9 mouse cellular contexts compared by ENCODE assay signal in genomic region chr12:86804857-86805256, GRCm38 (mm10).
A peak's percentile ranks its signal among the peaks of the same experiment; 100 is the strongest.
DNase-seq lines count a peak whose midpoint lies in the region; ATAC-seq and TF ChIP-seq lines count a peak whose summit lies in the region.
"Had no signal": no experiment of that assay in that cellular context is flagged by ENCODE, and none has a peak within 500 bp of the region (broad histone marks: within the 10 kb centered on the region; RNA-seq: fewer than 3 reads in every experiment).

No protein-coding gene starts in this region.

- H3K4me2 ChIP-seq in lung, embryonic 16.5 days (ENCODE audit: low read depth, low read length) = no peak overlapping the region
- H3K4me2 ChIP-seq in hindbrain, postnatal 0 days (ENCODE audit: low read depth, low read length) = no peak overlapping the region
- H3K4me2 ChIP-seq in stomach, embryonic 15.5 days = no peak overlapping the region

- H3K36me3 ChIP-seq in heart, embryonic 10.5 days = no peaks in the 10 kb centered on the region
- no peaks in the 10 kb centered on the region for H3K36me3 ChIP-seq in lung, embryonic 16.5 days (ENCODE audit: control insufficient read depth, insufficient read depth, low read length)
- no peaks in the 10 kb centered on the region for H3K36me3 ChIP-seq in hindbrain, postnatal 0 days (ENCODE audit: insufficient read depth, low read length)
- no peaks in the 10 kb centered on the region for H3K36me3 ChIP-seq in stomach, embryonic 15.5 days

- 66% methylated on average over 2 of the region's 2 CpGs for WGBS in heart, embryonic 10.5 days
- 53% methylated on average over 2 of the region's 2 CpGs for WGBS in lung, embryonic 16.5 days
- 69% methylated on average over 2 of the region's 2 CpGs for WGBS in hindbrain, postnatal 0 days
- 31% methylated on average over 2 of the region's 2 CpGs for WGBS in stomach, embryonic 15.5 days

- no peak for ATAC-seq in lung, embryonic 16.5 days (ENCODE audit: low read depth)
- ATAC-seq in hindbrain, postnatal 0 days = no peak
- no peak for ATAC-seq in stomach, embryonic 15.5 days (ENCODE audit: insufficient read depth, low FRiP score, low read depth)

- no peak for TF ChIP-seq CTCF in hindbrain, postnatal 0 days (IDR thresholded peaks at IDR 0.05; ENCODE audit: low read depth)

- H3K9ac ChIP-seq in lung, embryonic 16.5 days (ENCODE audit: low read length) = no peak overlapping the region
- H3K9ac ChIP-seq in hindbrain, postnatal 0 days (replicated peaks; ENCODE audit: low read length) = no peak overlapping the region
- no peak overlapping the region for H3K9ac ChIP-seq in stomach, embryonic 15.5 days

- H3K4me1 ChIP-seq in heart, embryonic 10.5 days = peaks cover 89% of the 10 kb centered on the region
- peaks cover 71% of the 10 kb centered on the region for H3K4me1 ChIP-seq in lung, embryonic 16.5 days (replicated peaks; ENCODE audit: control insufficient read depth, insufficient read depth, low read length)
- H3K4me1 ChIP-seq in hindbrain, postnatal 0 days (ENCODE audit: insufficient read depth, low read length) = peaks cover 82% of the 10 kb centered on the region
- H3K4me1 ChIP-seq in stomach, embryonic 15.5 days = peaks cover 73% of the 10 kb centered on the region

- intact Hi-C loops in heart, postnatal 10 days (cut with DNase I) = no loop called here

- DNase-seq in heart, embryonic 10.5 days (ENCODE audit: low spot score) = no peak
- no peak for DNase-seq in heart, postnatal 10 days
- DNase-seq in lung, postnatal 25 days (ENCODE audit: low spot score) = no peak
- no peak for DNase-seq in hindbrain, postnatal 0 days (ENCODE audit: low spot score)
- no peak for DNase-seq in right cerebral cortex, adult 2 months (ENCODE audit: low spot score in 2 of 2)
- no peak for DNase-seq in natural killer cell, adult 2 months (ENCODE audit: low spot score in 2 of 2)
- DNase-seq: cerebellum, postnatal 36 days had no signal

- H3K27me3 ChIP-seq in heart, embryonic 10.5 days (ENCODE audit: insufficient read depth, poor library complexity, severe bottlenecking) = no peaks in the 10 kb centered on the region
- no peaks in the 10 kb centered on the region for H3K27me3 ChIP-seq in lung, embryonic 16.5 days (ENCODE audit: control insufficient read depth, insufficient read depth, low read depth, low read length)
- H3K27me3 ChIP-seq in hindbrain, postnatal 0 days (ENCODE audit: insufficient read depth, low read length) = no peaks in the 10 kb centered on the region
- no peaks in the 10 kb centered on the region for H3K27me3 ChIP-seq in stomach, embryonic 15.5 days (replicated peaks)

- H3K4me3 ChIP-seq in heart, embryonic 10.5 days = no peak overlapping the region
- H3K4me3 ChIP-seq in lung, embryonic 16.5 days (ENCODE audit: low read length) = no peak overlapping the region
- no peak overlapping the region for H3K4me3 ChIP-seq in hindbrain, postnatal 0 days (ENCODE audit: low read length)
- no peak overlapping the region for H3K4me3 ChIP-seq in stomach, embryonic 15.5 days (replicated peaks)

- peak overlapping the region; percentile 75 for H3K27ac ChIP-seq in heart, embryonic 10.5 days
- peak overlapping the region; percentile 84 for H3K27ac ChIP-seq in lung, embryonic 16.5 days (ENCODE audit: low read length)
- H3K27ac ChIP-seq in hindbrain, postnatal 0 days = peak overlapping the region; percentile 94; the same call in 1 of the 2 replicates
- H3K27ac ChIP-seq in stomach, embryonic 15.5 days = peak overlapping the region; percentile 74

- H3K9me3 ChIP-seq in heart, embryonic 10.5 days = no peaks in the 10 kb centered on the region
- no peaks in the 10 kb centered on the region for H3K9me3 ChIP-seq in lung, embryonic 16.5 days (ENCODE audit: control insufficient read depth, low read length)
- no peaks in the 10 kb centered on the region for H3K9me3 ChIP-seq in hindbrain, postnatal 0 days (ENCODE audit: low read length)
- no peaks in the 10 kb centered on the region for H3K9me3 ChIP-seq in stomach, embryonic 15.5 days
